Mouse (Mus musculus): Measurements from ENCODE around the gene Itgb6.

DNA sequence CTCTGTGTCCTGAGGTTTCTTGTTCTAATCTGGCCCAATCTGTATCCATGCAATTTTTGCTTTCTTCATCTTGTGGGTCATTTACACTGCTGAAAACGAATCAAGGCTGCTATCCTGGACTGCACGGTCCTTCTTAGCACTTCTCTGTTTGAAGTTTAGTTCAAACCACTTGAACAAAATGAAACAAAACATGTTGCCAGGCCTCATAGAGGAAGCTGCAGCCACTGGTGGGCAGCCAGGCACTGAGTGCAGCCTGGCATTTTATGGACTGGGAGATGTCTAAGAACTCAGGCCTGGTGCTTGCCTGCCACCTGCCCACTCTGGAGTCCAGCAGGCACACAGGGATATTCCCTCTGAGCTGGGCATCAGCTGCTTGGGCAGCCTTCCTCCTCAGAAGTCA, 39.9 kb downstream of the Itgb6 start:
- no peak for TF ChIP-seq FLI1 (IDR thresholded peaks at IDR 0.05; ENCODE audit: low read length)
- no peak for TF ChIP-seq GATA1 (IDR thresholded peaks at IDR 0.05; ENCODE audit: borderline replicate concordance, low read length)

Data from megakaryocyte, embryonic 14.5 days (primary cell).